ENCODE assay signal across 8 mouse cellular contexts in genomic region chr6:108214294-108214925, GRCm38 (mm10). TPM values are rescaled to one million over a fixed set of nuclear protein-coding genes. Genes with fewer than 3 reads are reported as not detected.
DNase-seq lines count a peak whose midpoint lies in the region; ATAC-seq and TF ChIP-seq lines count a peak whose summit lies in the region.

No protein-coding gene starts in this region.

- DNase-seq in heart, postnatal 4 days: no peak
- peak; percentile 16 for DNase-seq in G1E (ENCODE audit: low spot score)
- DNase-seq in hindbrain, embryonic 11.5 days (ENCODE audit: low spot score): no peak
- no peak for DNase-seq in urinary bladder, postnatal 4 days (ENCODE audit: low spot score in 2 of 2)
- DNase-seq in thymus, postnatal 10 days (ENCODE audit: low spot score in 2 of 2): no peak
- DNase-seq in urinary bladder, adult 2 months (ENCODE audit: low spot score): no peak

- TF ChIP-seq CTCF in G1E (IDR thresholded peaks at IDR 0.05; ENCODE audit: low read depth, low read length): no peak

- H3K4me3 ChIP-seq in heart, embryonic 13.5 days: peak overlapping the region; percentile 92
- H3K4me3 ChIP-seq in G1E (ENCODE audit: low read depth, low read length): peak overlapping the region; percentile 87; the same call in 1 of the 2 replicates
- peak overlapping the region; percentile 70 for H3K4me3 ChIP-seq in hindbrain, embryonic 11.5 days (ENCODE audit: low read depth, low read length)
- peak overlapping the region; percentile 70 for H3K4me3 ChIP-seq in midbrain, embryonic 12.5 days

- no peak for ATAC-seq in heart, embryonic 13.5 days (ENCODE audit: extremely low read depth, insufficient number of reproducible peaks, low FRiP score, low TSS enrichment)
- ATAC-seq in G1E (ENCODE audit: extremely low read depth, insufficient number of reproducible peaks, low FRiP score, poor library complexity, severe bottlenecking): no peak
- no peak for ATAC-seq in hindbrain, embryonic 11.5 days (ENCODE audit: low FRiP score)
- ATAC-seq in midbrain, embryonic 12.5 days (ENCODE audit: low FRiP score, low read depth): no peak

- peak overlapping the region; percentile 93 for H3K4me2 ChIP-seq in heart, embryonic 13.5 days
- peak overlapping the region; percentile 77 for H3K4me2 ChIP-seq in hindbrain, embryonic 11.5 days (replicated peaks; ENCODE audit: low read depth, low read length)
- H3K4me2 ChIP-seq in midbrain, embryonic 12.5 days (replicated peaks): peak overlapping the region; percentile 82

- H3K9ac ChIP-seq in heart, embryonic 13.5 days: peak overlapping the region; percentile 90
- H3K9ac ChIP-seq in hindbrain, embryonic 11.5 days (ENCODE audit: low read depth, low read length): no peak overlapping the region
- no peak overlapping the region; the same call in 1 of the 2 replicates for H3K9ac ChIP-seq in midbrain, embryonic 12.5 days (replicated peaks)

- H3K27me3 ChIP-seq in heart, embryonic 13.5 days (replicated peaks): no peaks in the 10 kb centered on the region
- H3K27me3 ChIP-seq in G1E (ENCODE audit: insufficient read depth, low read length): peaks cover 5% of the 10 kb centered on the region; the same call in 1 of the 2 replicates
- H3K27me3 ChIP-seq in hindbrain, embryonic 11.5 days (ENCODE audit: control insufficient read depth, insufficient read depth, low read length): no peaks in the 10 kb centered on the region
- H3K27me3 ChIP-seq in midbrain, embryonic 12.5 days: peaks cover 10% of the 10 kb centered on the region

- peaks cover 19% of the 10 kb centered on the region for H3K36me3 ChIP-seq in heart, embryonic 13.5 days
- peaks cover 23% of the 10 kb centered on the region for H3K36me3 ChIP-seq in G1E (replicated peaks)
- H3K36me3 ChIP-seq in hindbrain, embryonic 11.5 days (ENCODE audit: control insufficient read depth, insufficient read depth, low read length): no peaks in the 10 kb centered on the region
- H3K36me3 ChIP-seq in midbrain, embryonic 12.5 days: no peaks in the 10 kb centered on the region

- H3K27ac ChIP-seq in heart, embryonic 13.5 days (replicated peaks): peak overlapping the region; percentile 86
- no peak overlapping the region for H3K27ac ChIP-seq in hindbrain, embryonic 11.5 days (ENCODE audit: low read depth, low read length)
- no peak overlapping the region for H3K27ac ChIP-seq in midbrain, embryonic 12.5 days (replicated peaks)

- H3K9me3 ChIP-seq in heart, embryonic 13.5 days: no peaks in the 10 kb centered on the region
- H3K9me3 ChIP-seq in G1E (replicated peaks): no peaks in the 10 kb centered on the region
- H3K9me3 ChIP-seq in hindbrain, embryonic 11.5 days (ENCODE audit: control insufficient read depth, low read length): no peaks in the 10 kb centered on the region
- H3K9me3 ChIP-seq in midbrain, embryonic 12.5 days: no peaks in the 10 kb centered on the region

- WGBS in heart, embryonic 13.5 days: 13% methylated on average over 10 of the region's 10 CpGs
- WGBS in hindbrain, embryonic 11.5 days: 14% methylated on average over 10 of the region's 10 CpGs
- 15% methylated on average over 10 of the region's 10 CpGs for WGBS in midbrain, embryonic 12.5 days

- H3K4me1 ChIP-seq in heart, embryonic 13.5 days: peaks cover 44% of the 10 kb centered on the region
- peaks cover 18% of the 10 kb centered on the region for H3K4me1 ChIP-seq in G1E (ENCODE audit: insufficient read depth, low read depth, low read length)
- H3K4me1 ChIP-seq in hindbrain, embryonic 11.5 days (replicated peaks; ENCODE audit: control insufficient read depth, insufficient read depth, low read length): no peaks in the 10 kb centered on the region
- H3K4me1 ChIP-seq in midbrain, embryonic 12.5 days: peaks cover 11% of the 10 kb centered on the region; the same call in 1 of the 2 replicates

RNA-seq across cellular contexts. Expression of gene Itpr1, which starts 1.5 kb away (rescaled TPM):
- polyA plus RNA-seq in heart, embryonic 13.5 days (2015; fragmentation: Nextera tagmentation; extraction: Ambion mirVana): 11.1 and 12.1 TPM in 2 replicates
- total RNA-seq in heart, postnatal 4 days (2021): 10 to 100 TPM; 71.8 to 73.6 TPM
- 25.7 and 29.4 TPM in 2 replicates for total RNA-seq in G1E (2014; fragmentation: Nextera tagmentation)
- 19.0 and 23.1 TPM in 2 replicates for total RNA-seq in G1E (2017)
- 8.8 and 9.3 TPM in 2 replicates for polyA plus RNA-seq in G1E (2012)
- 4.8 and 9.6 TPM in 2 replicates for polyA plus RNA-seq in hindbrain, embryonic 11.5 days (2014; fragmentation: Nextera tagmentation; extraction: Ambion mirVana)
- polyA plus RNA-seq in midbrain, embryonic 12.5 days (2016; fragmentation: Nextera tagmentation; extraction: Ambion mirVana): 7.3 and 7.4 TPM in 2 replicates
- polyA plus RNA-seq in urinary bladder, adult 2 months (2012; rRNA removed): 64.6 and 82.8 TPM in 2 replicates

RNA-seq across cellular contexts. Expression of gene Sumf1, which starts 29.0 kb away (rescaled TPM):
- polyA plus RNA-seq in heart, embryonic 13.5 days (2015; fragmentation: Nextera tagmentation; extraction: Ambion mirVana): 18.9 and 22.1 TPM in 2 replicates
- total RNA-seq in heart, postnatal 4 days (2021): 10 to 100 TPM; 18.0 to 21.5 TPM
- 13.7 and 16.0 TPM in 2 replicates for total RNA-seq in G1E (2014; fragmentation: Nextera tagmentation)
- total RNA-seq in G1E (2017): 22.8 and 25.7 TPM in 2 replicates
- polyA plus RNA-seq in G1E (2012): 25.9 and 35.1 TPM in 2 replicates
- polyA plus RNA-seq in hindbrain, embryonic 11.5 days (2014; fragmentation: Nextera tagmentation; extraction: Ambion mirVana): 13.3 and 14.6 TPM in 2 replicates
- polyA plus RNA-seq in midbrain, embryonic 12.5 days (2016; fragmentation: Nextera tagmentation; extraction: Ambion mirVana): 14.0 and 15.9 TPM in 2 replicates
- 28.7 and 33.3 TPM in 2 replicates for polyA plus RNA-seq in urinary bladder, adult 2 months (2012; rRNA removed)
